Mouse (Mus musculus): ENCODE data around the gene Mixl1. TPM values are rescaled to one million over a fixed set of nuclear protein-coding genes. Genes with fewer than 3 reads are reported as not detected.

Mixl1 gene
- total and polyA plus RNA-seq, 2 experiments from 2014 or later: 0.38 to 0.67 TPM

DNA sequence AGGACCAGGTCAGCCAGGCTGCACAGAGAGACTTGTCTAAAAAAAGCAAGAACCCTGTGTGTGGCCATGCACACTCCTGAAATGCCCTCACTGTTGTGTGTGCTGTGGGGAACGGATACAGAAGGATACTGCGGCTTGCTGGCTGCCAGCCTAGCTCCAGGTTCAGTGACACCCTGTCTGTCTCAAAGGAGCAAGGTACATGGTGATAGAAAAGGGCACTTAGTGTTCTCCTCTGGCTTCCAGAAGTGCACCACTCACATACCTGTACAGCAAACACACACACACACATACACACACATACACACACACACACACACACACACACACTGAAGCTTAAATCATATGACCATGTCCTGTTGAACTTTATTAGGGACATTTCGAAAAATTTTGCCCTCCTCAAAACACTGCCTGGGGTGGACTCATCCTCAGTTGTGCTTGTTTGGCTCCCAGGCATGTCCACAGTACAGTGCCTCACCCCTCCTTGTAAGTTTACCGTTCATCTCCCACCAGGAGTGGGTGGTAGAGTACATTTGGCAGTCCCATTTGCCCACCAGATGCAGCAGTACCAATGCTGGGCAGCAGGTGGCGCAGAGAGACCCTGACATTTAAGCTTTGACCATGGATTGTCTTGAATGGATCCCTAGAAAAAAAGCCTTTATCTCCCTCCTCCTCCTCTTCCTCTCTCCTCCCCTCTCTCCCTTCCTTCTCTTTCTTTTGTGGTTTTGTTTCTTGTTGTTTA is 23.3 kb upstream of the Mixl1 start:
- WGBS: 46% methylated on average over 5 of the region's 5 CpGs
- no peaks in the 10 kb centered on the region for H3K9me3 ChIP-seq (ENCODE audit: low read length)
- H3K4me1 ChIP-seq (ENCODE audit: insufficient read depth): 0 out of 2 replicates have a peak, but pooled peaks cover 4% of the 10 kb centered on the region
- no peak overlapping the region for H3K4me2 ChIP-seq (ENCODE audit: low read depth)
- no peak overlapping the region for H3K27ac ChIP-seq (ENCODE audit: low read depth, low read length)
- no peak overlapping the region for H3K9ac ChIP-seq
- H3K27me3 ChIP-seq (ENCODE audit: insufficient read depth, low read length): no peaks in the 10 kb centered on the region
- no peak overlapping the region for H3K4me3 ChIP-seq (ENCODE audit: low read depth, low read length)
- peak; percentile 45; the same call in 1 of the 2 replicates for ATAC-seq
- H3K36me3 ChIP-seq (ENCODE audit: insufficient read depth): no peaks in the 10 kb centered on the region
- TF ChIP-seq CTCF (IDR thresholded peaks at IDR 0.05; ENCODE audit: low read depth): peak; percentile 87
- DNase-seq: peak; percentile 73

DNA sequence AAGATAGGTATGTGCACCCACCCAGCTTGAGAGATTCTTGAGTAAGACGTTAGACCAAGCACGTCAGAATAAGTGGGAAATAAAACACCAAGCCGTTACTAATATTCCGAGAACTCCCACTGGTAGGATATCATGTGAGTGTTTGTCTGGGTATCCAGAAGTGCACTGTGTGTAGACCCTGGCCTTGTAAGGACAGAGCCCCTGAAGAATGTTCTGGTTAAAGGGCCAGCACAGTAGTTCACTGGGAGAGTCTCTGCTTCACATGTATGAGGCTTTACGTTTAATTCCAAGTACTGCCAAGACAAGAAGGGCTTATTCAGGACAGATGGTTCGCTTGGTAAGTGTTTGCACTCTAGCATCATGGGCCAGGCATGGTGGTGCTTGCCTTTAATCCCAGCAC is 22.6 kb upstream of the Mixl1 start:
- no peak overlapping the region for H3K4me2 ChIP-seq (ENCODE audit: low read depth)
- DNase-seq (no peak), ATAC-seq (no peak)
- H3K27ac ChIP-seq (ENCODE audit: low read depth, low read length): no peak overlapping the region
- H3K4me3 ChIP-seq (ENCODE audit: low read depth, low read length): no peak overlapping the region
- H3K4me1 ChIP-seq (ENCODE audit: insufficient read depth): no peaks in the 10 kb centered on the region
- H3K36me3 ChIP-seq (ENCODE audit: insufficient read depth): no peaks in the 10 kb centered on the region
- no peak overlapping the region for H3K9ac ChIP-seq
- no peak for TF ChIP-seq CTCF (IDR thresholded peaks at IDR 0.05; ENCODE audit: low read depth)
- H3K9me3 ChIP-seq (ENCODE audit: low read length): no peaks in the 10 kb centered on the region
- WGBS: 77% methylated on average over 6 of the region's 6 CpGs
- no peaks in the 10 kb centered on the region for H3K27me3 ChIP-seq (ENCODE audit: insufficient read depth, low read length)

- H3K9me3 ChIP-seq (ENCODE audit: low read length): no peaks in the 10 kb centered on the region
- no peak overlapping the region for H3K4me2 ChIP-seq (ENCODE audit: low read depth)
- H3K9ac ChIP-seq: no peak overlapping the region
- TF ChIP-seq CTCF (IDR thresholded peaks at IDR 0.05; ENCODE audit: low read depth): no peak
- 74% methylated on average over 5 of the region's 5 CpGs for WGBS
- H3K27me3 ChIP-seq (ENCODE audit: insufficient read depth, low read length): no peaks in the 10 kb centered on the region
- ATAC-seq (no peak), DNase-seq (no peak)
- no peak overlapping the region for H3K4me3 ChIP-seq (ENCODE audit: low read depth, low read length)
- H3K4me1 ChIP-seq (ENCODE audit: insufficient read depth): no peaks in the 10 kb centered on the region
- H3K27ac ChIP-seq (ENCODE audit: low read depth, low read length): no peak overlapping the region
- H3K36me3 ChIP-seq (ENCODE audit: insufficient read depth): no peaks in the 10 kb centered on the region
These were observed 21.9 kb upstream of the Mixl1 start for GRCm38 (mm10) chr1:180718756-180719155.

- H3K9ac ChIP-seq: no peak overlapping the region
- H3K27ac ChIP-seq (ENCODE audit: low read depth, low read length): no peak overlapping the region
- no peak for TF ChIP-seq CTCF (IDR thresholded peaks at IDR 0.05; ENCODE audit: low read depth)
- H3K4me2 ChIP-seq (ENCODE audit: low read depth): no peak overlapping the region
- 78% methylated on average over 14 of the region's 14 CpGs for WGBS
- no peaks in the 10 kb centered on the region for H3K27me3 ChIP-seq (ENCODE audit: insufficient read depth, low read length)
- no peaks in the 10 kb centered on the region for H3K9me3 ChIP-seq (ENCODE audit: low read length)
- H3K4me3 ChIP-seq (ENCODE audit: low read depth, low read length): no peak overlapping the region
- ATAC-seq (no peak), DNase-seq (no peak)
- H3K4me1 ChIP-seq (ENCODE audit: insufficient read depth): no peaks in the 10 kb centered on the region
- no peaks in the 10 kb centered on the region for H3K36me3 ChIP-seq (ENCODE audit: insufficient read depth)
These were observed 12.3 kb upstream of the Mixl1 start for GRCm38 (mm10) chr1:180708935-180709776.

GRCm38 (mm10) chr1:180707813-180708212 is 11.0 kb upstream of the Mixl1 start:
- 79% methylated on average over 3 of the region's 3 CpGs for WGBS
- H3K27me3 ChIP-seq (ENCODE audit: insufficient read depth, low read length): no peaks in the 10 kb centered on the region
- no peak overlapping the region for H3K27ac ChIP-seq (ENCODE audit: low read depth, low read length)
- no peak overlapping the region for H3K4me3 ChIP-seq (ENCODE audit: low read depth, low read length)
- no peaks in the 10 kb centered on the region for H3K36me3 ChIP-seq (ENCODE audit: insufficient read depth)
- no peak overlapping the region for H3K4me2 ChIP-seq (ENCODE audit: low read depth)
- no peaks in the 10 kb centered on the region for H3K4me1 ChIP-seq (ENCODE audit: insufficient read depth)
- no peak overlapping the region for H3K9ac ChIP-seq
- TF ChIP-seq CTCF (IDR thresholded peaks at IDR 0.05; ENCODE audit: low read depth): no peak
- ATAC-seq: no peak
- DNase-seq: no peak
- H3K9me3 ChIP-seq (ENCODE audit: low read length): no peaks in the 10 kb centered on the region

GRCm38 (mm10) chr1:180707368-180707767 is 10.5 kb upstream of the Mixl1 start:
- WGBS: 57% methylated on average over 3 of the region's 3 CpGs
- H3K27me3 ChIP-seq (ENCODE audit: insufficient read depth, low read length): no peaks in the 10 kb centered on the region

DNA sequence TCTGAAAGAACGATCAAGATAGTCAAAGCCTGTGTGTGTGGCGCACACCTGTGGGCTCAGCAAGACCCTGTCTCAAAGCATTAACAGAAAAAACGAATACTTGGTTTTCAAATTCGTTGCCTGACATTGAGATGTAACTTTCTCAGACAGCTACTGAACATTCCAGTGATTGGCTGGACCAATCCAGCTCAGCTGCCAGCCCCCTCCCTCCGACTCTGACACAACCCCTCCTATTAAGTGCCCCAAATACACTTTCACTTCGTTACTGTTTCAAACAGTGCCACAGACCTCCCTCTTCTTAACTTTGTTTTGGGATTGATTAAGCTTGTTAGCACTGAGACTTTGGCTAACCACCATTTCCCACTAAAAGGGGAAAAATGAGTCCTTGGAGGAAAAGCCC is 6.6 kb upstream of the Mixl1 start:
- Histone ChIP-seq H3K27ac (ENCODE audit: low read depth, low read length) (no peak overlapping the region), H3K9me3 (ENCODE audit: low read length) (no peaks in the 10 kb centered on the region), H3K4me2 (ENCODE audit: low read depth) (no peak overlapping the region), H3K4me1 (ENCODE audit: insufficient read depth) (no peaks in the 10 kb centered on the region), H3K27me3 (ENCODE audit: insufficient read depth, low read length) (no peaks in the 10 kb centered on the region), H3K36me3 (ENCODE audit: insufficient read depth) (no peaks in the 10 kb centered on the region), H3K4me3 (ENCODE audit: low read depth, low read length) (no peak overlapping the region), H3K9ac (no peak overlapping the region)
- no peak for ATAC-seq
- no peak for TF ChIP-seq CTCF (IDR thresholded peaks at IDR 0.05; ENCODE audit: low read depth)
- WGBS: 48% methylated on average over 6 of the region's 6 CpGs
- no peak for DNase-seq

More at GRCm38 (mm10) chr1:180707368-180707767, 10.5 kb upstream of the Mixl1 start:
- H3K4me2 ChIP-seq (ENCODE audit: low read depth): no peak overlapping the region
- H3K4me1 ChIP-seq (ENCODE audit: insufficient read depth): no peaks in the 10 kb centered on the region
- H3K27ac ChIP-seq (ENCODE audit: low read depth, low read length): no peak overlapping the region
- H3K9me3 ChIP-seq (ENCODE audit: low read length): no peaks in the 10 kb centered on the region
- no peak overlapping the region for H3K9ac ChIP-seq
- no peak for TF ChIP-seq CTCF (IDR thresholded peaks at IDR 0.05; ENCODE audit: low read depth)
- DNase-seq: no peak
- no peak overlapping the region for H3K4me3 ChIP-seq (ENCODE audit: low read depth, low read length)
- no peaks in the 10 kb centered on the region for H3K36me3 ChIP-seq (ENCODE audit: insufficient read depth)
- no peak for ATAC-seq
